Mouse (Mus musculus): ENCODE measurements around the gene Zfp747.

DNA sequence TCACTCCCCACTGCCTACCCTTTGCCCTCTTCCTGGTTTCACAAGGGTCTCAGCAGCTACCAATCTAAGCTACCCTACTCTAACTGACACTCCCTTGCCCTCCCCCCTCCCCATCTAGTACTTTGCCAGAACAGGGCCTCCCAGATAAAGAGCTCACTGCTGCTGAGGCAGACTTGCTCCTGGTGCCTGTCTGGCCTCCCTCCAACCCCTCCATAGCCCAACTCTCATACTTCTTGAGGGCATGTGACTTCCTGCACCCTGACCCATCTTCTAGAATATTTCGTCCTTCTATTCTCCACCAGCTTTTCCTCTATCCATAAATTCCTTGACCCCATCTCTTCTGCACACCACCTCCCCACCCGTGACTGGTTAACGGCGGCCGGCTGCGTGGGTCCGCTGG lies 33.0 kb downstream of the Zfp747 start:
- no peak for TF ChIP-seq CEBPB (IDR thresholded peaks at IDR 0.05; ENCODE audit: low read depth)
- no peak for TF ChIP-seq CTCF (IDR thresholded peaks at IDR 0.05; ENCODE audit: control insufficient read depth, insufficient read depth, insufficient read length)
- no peak for TF ChIP-seq USF1 (IDR thresholded peaks at IDR 0.05; ENCODE audit: low read depth)
- TF ChIP-seq MYOD1 (IDR thresholded peaks at IDR 0.05; ENCODE audit: control insufficient read depth, insufficient read length, low read depth): no peak

Measured in C2C12 (cell line).